Comparison of ENCODE assay signal across 26 mouse cellular contexts in genomic region chr8:61844575-61844974, GRCm38 (mm10). TPM values are rescaled to one million over a fixed set of nuclear protein-coding genes. Genes with fewer than 3 reads are reported as not detected.
DNase-seq lines count a peak whose midpoint lies in the region; ATAC-seq and TF ChIP-seq lines count a peak whose summit lies in the region.
"Had no signal": no experiment of that assay in that cellular context is flagged by ENCODE, and none has a peak within 500 bp of the region (broad histone marks: within the 10 kb centered on the region; RNA-seq: fewer than 3 reads in every experiment).

No protein-coding gene starts in this region.

- no peaks in the 10 kb centered on the region for H3K9me3 ChIP-seq in lung, embryonic 16.5 days (ENCODE audit: control insufficient read depth, low read length)
- no peaks in the 10 kb centered on the region for H3K9me3 ChIP-seq in embryonic facial prominence, embryonic 15.5 days (replicated peaks)
- H3K9me3 ChIP-seq in stomach, embryonic 16.5 days (replicated peaks; ENCODE audit: control insufficient read depth, low read length) = no peaks in the 10 kb centered on the region
- H3K9me3 ChIP-seq: G1E; hindbrain, embryonic 15.5 days; liver, embryonic 15.5 days; midbrain, embryonic 15.5 days; neural tube, embryonic 12.5 days had no signal

- peak; percentile 12; the same call in 1 of the 2 replicates for ATAC-seq in lung, embryonic 16.5 days (ENCODE audit: low read depth)
- peak; percentile 43; the same call in 1 of the 2 replicates for ATAC-seq in embryonic facial prominence, embryonic 15.5 days (ENCODE audit: insufficient number of reproducible peaks, low FRiP score, low TSS enrichment, low read depth)
- ATAC-seq in stomach, embryonic 16.5 days (ENCODE audit: insufficient read depth, low FRiP score) = no peak
- ATAC-seq: lung, postnatal 0 days; midbrain, embryonic 15.5 days had no signal

- DNase-seq in heart, adult 2 months = no peak
- DNase-seq in heart, postnatal 25 days (ENCODE audit: low spot score) = no peak
- DNase-seq in lung, adult 18-20 months = no peak
- DNase-seq in kidney, postnatal 14 days = no peak
- DNase-seq: adrenal gland, postnatal 10 days; B cell, adult 2 months; cerebellum, adult 2 months; cerebellum, postnatal 25 days; kidney, adult 9 months; kidney, postnatal 25 days; retina, postnatal 1 day; right cerebral cortex, postnatal 25 days; thymus, adult 18-20 months had no signal

- no peak overlapping the region for H3K9ac ChIP-seq in heart, adult 2 months (ENCODE audit: low read depth, low read length)
- H3K9ac ChIP-seq in lung, embryonic 16.5 days (ENCODE audit: low read length) = no peak overlapping the region
- H3K9ac ChIP-seq in embryonic facial prominence, embryonic 15.5 days = no peak overlapping the region
- H3K9ac ChIP-seq in stomach, embryonic 16.5 days (ENCODE audit: low read length) = no peak overlapping the region
- H3K9ac ChIP-seq: hindbrain, embryonic 15.5 days; liver, embryonic 15.5 days; midbrain, embryonic 15.5 days; neural tube, embryonic 12.5 days had no signal

- no peak for TF ChIP-seq CTCF in heart, adult 2 months (IDR thresholded peaks at IDR 0.05)

- H3K4me3 ChIP-seq in heart, adult 2 months = no peak overlapping the region
- no peak overlapping the region for H3K4me3 ChIP-seq in lung, embryonic 16.5 days (ENCODE audit: low read length)
- no peak overlapping the region for H3K4me3 ChIP-seq in embryonic facial prominence, embryonic 15.5 days (replicated peaks)
- H3K4me3 ChIP-seq in stomach, embryonic 16.5 days (replicated peaks; ENCODE audit: low read length) = no peak overlapping the region
- H3K4me3 ChIP-seq: hindbrain, embryonic 15.5 days; layer of hippocampus, adult 2 months; liver, embryonic 15.5 days; midbrain, embryonic 15.5 days; neural tube, embryonic 12.5 days had no signal

- WGBS in heart, adult 2 months = 49% methylated on average over 4 of the region's 4 CpGs
- 35% methylated on average over 4 of the region's 4 CpGs for WGBS in lung, embryonic 16.5 days
- WGBS in embryonic facial prominence, embryonic 15.5 days = 23% methylated on average over 4 of the region's 4 CpGs
- 49% methylated on average over 4 of the region's 4 CpGs for WGBS in stomach, embryonic 16.5 days

- H3K4me2 ChIP-seq in lung, embryonic 16.5 days (ENCODE audit: low read depth, low read length) = 0 out of 2 replicates have a peak overlapping the region, but pooled peaks have one; percentile 17
- peak overlapping the region; percentile 9; the same call in 1 of the 2 replicates for H3K4me2 ChIP-seq in embryonic facial prominence, embryonic 15.5 days (replicated peaks)
- 0 out of 2 replicates have a peak overlapping the region, but pooled peaks have one; percentile 5 for H3K4me2 ChIP-seq in stomach, embryonic 16.5 days (ENCODE audit: low read depth, low read length)
- H3K4me2 ChIP-seq: heart, embryonic 11.5 days; hindbrain, embryonic 15.5 days; liver, embryonic 15.5 days; midbrain, embryonic 15.5 days; neural tube, embryonic 12.5 days had no signal

- H3K27me3 ChIP-seq in heart, adult 2 months (ENCODE audit: control insufficient read depth, insufficient read depth, low read length) = no peaks in the 10 kb centered on the region
- H3K27me3 ChIP-seq in lung, embryonic 16.5 days (ENCODE audit: control insufficient read depth, insufficient read depth, low read depth, low read length) = no peaks in the 10 kb centered on the region
- no peaks in the 10 kb centered on the region for H3K27me3 ChIP-seq in embryonic facial prominence, embryonic 15.5 days
- H3K27me3 ChIP-seq in stomach, embryonic 16.5 days (ENCODE audit: control insufficient read depth, insufficient read depth, low read length) = no peaks in the 10 kb centered on the region
- H3K27me3 ChIP-seq: CH12.LX; hindbrain, embryonic 15.5 days; liver, embryonic 15.5 days; midbrain, embryonic 15.5 days; neural tube, embryonic 12.5 days had no signal

- peaks cover 12% of the 10 kb centered on the region for H3K36me3 ChIP-seq in heart, adult 2 months (ENCODE audit: control insufficient read depth, insufficient read depth, low read length)
- H3K36me3 ChIP-seq in lung, embryonic 16.5 days (ENCODE audit: control insufficient read depth, insufficient read depth, low read length) = no peaks in the 10 kb centered on the region
- H3K36me3 ChIP-seq in embryonic facial prominence, embryonic 15.5 days = no peaks in the 10 kb centered on the region
- H3K36me3 ChIP-seq in stomach, embryonic 16.5 days (ENCODE audit: control insufficient read depth, insufficient read depth, low read length) = no peaks in the 10 kb centered on the region
- H3K36me3 ChIP-seq: G1E; hindbrain, embryonic 15.5 days; liver, embryonic 15.5 days; midbrain, embryonic 15.5 days; neural tube, embryonic 12.5 days had no signal

- no peaks in the 10 kb centered on the region for H3K79me2 ChIP-seq in heart, adult 2 months (replicated peaks; ENCODE audit: control insufficient read depth, insufficient read depth, low read length)

- intact Hi-C loops in heart, adult 2 months (cut with DNase I) = loop anchor here (5.0 kb wide), 1 partner anchor 97 kb away; no protein-coding TSS in a partner anchor
- intact Hi-C loops in heart, postnatal 25 days (cut with DNase I) = no loop called here

- TF ChIP-seq POLR2A in heart, adult 2 months (IDR thresholded peaks at IDR 0.05; ENCODE audit: insufficient read depth, low read depth, low read length) = no peak

- no peaks in the 10 kb centered on the region; the same call in 1 of the 2 replicates for H3K4me1 ChIP-seq in heart, adult 2 months (ENCODE audit: control insufficient read depth, insufficient read depth, low read length)
- H3K4me1 ChIP-seq in lung, embryonic 16.5 days (replicated peaks; ENCODE audit: control insufficient read depth, insufficient read depth, low read length) = peaks cover 6% of the 10 kb centered on the region
- 0 out of 2 replicates have a peak, but pooled peaks cover 3% of the 10 kb centered on the region for H3K4me1 ChIP-seq in embryonic facial prominence, embryonic 15.5 days
- H3K4me1 ChIP-seq in stomach, embryonic 16.5 days (ENCODE audit: control insufficient read depth, insufficient read depth, low read length) = no peaks in the 10 kb centered on the region
- H3K4me1 ChIP-seq: hindbrain, embryonic 15.5 days; liver, embryonic 15.5 days; midbrain, embryonic 15.5 days; neural tube, embryonic 12.5 days had no signal

- H3K27ac ChIP-seq in heart, adult 2 months = peak overlapping the region; percentile 15
- H3K27ac ChIP-seq in lung, embryonic 16.5 days (ENCODE audit: low read length) = peak overlapping the region; percentile 39; the same call in 1 of the 2 replicates
- H3K27ac ChIP-seq in embryonic facial prominence, embryonic 15.5 days (replicated peaks) = 0 out of 2 replicates have a peak overlapping the region, but pooled peaks have one; percentile 30
- H3K27ac ChIP-seq in stomach, embryonic 16.5 days (ENCODE audit: low read length) = no peak overlapping the region; the same call in 1 of the 2 replicates
- H3K27ac ChIP-seq: hindbrain, embryonic 15.5 days; layer of hippocampus, adult 2 months; liver, embryonic 15.5 days; macrophage; midbrain, embryonic 15.5 days; neural tube, embryonic 12.5 days had no signal

- TF ChIP-seq EP300 in heart, adult 2 months (IDR thresholded peaks at IDR 0.05; ENCODE audit: insufficient read depth, low read depth, low read length) = no peak

RNA-seq across cellular contexts. Expression of gene Palld, which starts 57.9 kb away (rescaled TPM):
- total RNA-seq in heart, adult 2 months (2021) = 100 to 1,000 TPM; 169 to 188 TPM
- 60.3 and 70.8 TPM in 2 replicates for polyA plus RNA-seq in heart, adult 2 months (2012; rRNA removed)
- 100 to 1,000 TPM; 228 to 233 TPM for total RNA-seq in heart, postnatal 25 days (2021)
- polyA plus RNA-seq in lung, embryonic 16.5 days (2015; fragmentation: Nextera tagmentation; extraction: Ambion mirVana) = 79.8 and 84.1 TPM in 2 replicates
- polyA plus RNA-seq in embryonic facial prominence, embryonic 15.5 days (2015; fragmentation: Nextera tagmentation; extraction: Ambion mirVana) = 135 and 141 TPM in 2 replicates
- polyA plus RNA-seq in stomach, embryonic 16.5 days (2015; fragmentation: Nextera tagmentation; extraction: Ambion mirVana) = 83.1 and 88.3 TPM in 2 replicates
- polyA plus RNA-seq: G1E had no signal
